Mouse (Mus musculus) kidney, adult 9 months (tissue): ENCODE results near the gene Soat1.
"Not testable (repeated sequence)": the region's sequence is repeated elsewhere in the genome, so short reads cannot be mapped to it uniquely, and the experiment has no call there.

Source experiments
- DNase-seq: peaks from one replicate; pipeline ENCODE4 v3.0.0; 2022

Gene Soat1

DNA sequence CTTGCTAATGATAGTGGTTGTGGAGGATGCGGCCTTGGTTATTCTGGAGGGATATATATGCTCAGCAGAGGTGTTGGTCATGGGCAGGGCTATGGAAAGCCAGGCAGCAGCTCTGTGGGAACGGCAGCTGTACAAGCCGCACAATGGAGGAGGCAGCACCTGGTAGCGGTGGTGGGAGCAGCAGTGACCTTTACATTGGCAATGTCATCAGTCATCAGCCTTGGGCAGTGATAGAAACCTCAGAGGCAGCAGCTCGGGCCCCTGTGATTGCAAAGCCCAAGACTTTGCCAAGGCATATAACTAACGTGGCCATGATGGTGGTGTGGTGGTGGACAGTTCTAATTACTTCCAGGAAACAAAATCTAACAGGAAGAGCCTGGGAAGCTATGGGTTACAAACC, 50.6 kb downstream of the Soat1 start:
- no peak for DNase-seq

- DNase-seq: no peak
Observed at GRCm38 (mm10) chr1:156422856-156423255, 51.3 kb downstream of the Soat1 start.

GRCm38 (mm10) chr1:156420671-156421297, 53.3 kb downstream of the Soat1 start, which contains the start of gene Axdnd1:
Axdnd1 (minus strand) TSS chr1:156421159.
- DNase-seq: peak; percentile 92

- peak; percentile 71 for DNase-seq
Observed at GRCm38 (mm10) chr1:156418170-156418569, 56.0 kb downstream of the Soat1 start.

DNA sequence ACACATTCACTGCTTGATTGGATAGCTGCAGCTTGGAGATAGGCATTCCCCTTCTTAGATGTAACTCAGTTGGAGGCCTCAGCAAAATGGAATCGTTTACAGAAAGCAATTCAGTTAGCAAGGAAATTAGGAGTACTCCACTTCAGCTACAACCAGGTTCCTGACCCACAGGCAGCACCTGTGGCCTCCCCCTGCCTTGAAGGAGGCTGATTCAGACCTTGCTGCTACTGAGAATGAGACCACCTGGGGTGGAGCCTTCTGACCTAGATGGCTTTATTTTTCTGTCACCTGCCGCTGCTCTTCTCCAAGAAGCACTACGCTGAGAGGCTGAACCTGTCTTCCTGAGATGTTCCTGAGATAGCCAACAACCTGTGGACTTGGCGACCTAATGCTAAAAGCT, 65.6 kb downstream of the Soat1 start:
- no peak for DNase-seq

DNA sequence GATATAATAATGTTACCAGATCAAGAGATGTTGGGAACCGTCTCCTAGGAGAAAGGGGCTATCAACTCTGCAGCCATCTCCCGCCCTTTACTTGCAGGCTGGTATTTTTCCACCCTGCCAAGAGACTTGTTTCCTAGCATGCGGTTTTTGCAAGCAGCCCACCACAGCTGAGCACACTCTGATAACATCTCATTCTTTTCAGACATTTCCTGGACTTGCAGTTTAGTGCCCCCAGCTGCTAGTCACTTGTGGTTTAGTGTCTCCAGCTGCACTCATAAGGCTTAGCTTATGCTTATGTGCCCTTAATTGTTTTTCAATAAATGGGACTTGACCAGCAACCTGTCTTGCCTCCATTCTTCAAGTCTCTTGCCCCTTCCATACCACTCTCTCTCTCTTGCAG, 66.1 kb downstream of the Soat1 start:
- DNase-seq: no peak

GRCm38 (mm10) chr1:156403251-156403650, 70.9 kb downstream of the Soat1 start:
- no peak for DNase-seq

DNA sequence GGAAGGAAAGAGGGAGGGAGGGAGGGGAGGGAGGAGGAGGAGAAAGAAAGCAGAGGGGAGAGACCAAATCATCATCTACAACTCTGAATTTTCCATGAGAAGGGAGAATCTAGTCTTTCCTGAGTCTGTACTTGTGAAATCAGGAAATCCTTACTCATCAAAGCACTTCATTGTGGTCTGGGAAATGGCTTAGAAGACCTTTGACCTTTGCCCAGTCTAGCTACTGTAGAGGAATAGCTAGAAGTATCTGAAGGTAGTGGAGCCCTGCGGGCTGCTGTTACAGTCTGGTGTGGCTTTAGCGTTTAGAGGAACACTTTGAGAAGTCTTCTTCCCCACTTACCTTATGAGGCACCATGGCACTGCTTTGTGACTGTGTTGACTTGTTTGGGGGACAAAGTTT, 71.6 kb downstream of the Soat1 start:
- DNase-seq: peak; percentile 70

GRCm38 (mm10) chr1:156400159-156400558, 74.0 kb downstream of the Soat1 start:
- not testable (repeated sequence) for DNase-seq

GRCm38 (mm10) chr1:156393148-156393547, 81.0 kb downstream of the Soat1 start:
- DNase-seq: no peak

- DNase-seq: no peak
Observed at GRCm38 (mm10) chr1:156386880-156387279, 87.3 kb downstream of the Soat1 start.

DNA sequence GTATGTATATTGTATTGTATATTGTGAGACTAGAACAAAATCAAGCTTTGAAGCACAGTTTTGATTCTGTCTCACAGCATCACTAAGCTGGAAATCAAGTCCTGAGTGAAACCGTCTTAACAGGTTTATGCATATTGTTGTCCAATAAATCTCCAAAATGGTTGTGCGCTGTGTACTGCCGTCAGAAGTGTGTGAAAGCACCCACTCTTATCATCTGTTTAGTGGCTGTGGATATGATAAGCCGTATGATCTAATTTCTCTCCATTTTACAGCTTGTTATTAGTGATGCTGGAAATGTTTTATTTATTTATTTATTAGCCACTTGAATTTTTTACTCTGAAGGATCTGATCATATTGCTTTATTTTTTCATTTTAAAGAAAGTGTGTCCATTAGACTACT, 87.9 kb downstream of the Soat1 start:
- no peak for DNase-seq

GRCm38 (mm10) chr1:156381217-156381616, 92.9 kb downstream of the Soat1 start:
- no peak for DNase-seq
